Mouse (Mus musculus) Muller cell, postnatal 12 days (primary cell): ENCODE results near the gene Vmn2r23.
"Not testable (repeated sequence)": the region's sequence is repeated elsewhere in the genome, so short reads cannot be mapped to it uniquely, and the experiment has no call there.

ENCODE experiments used
- DNase-seq: peaks from one replicate; pipeline ENCODE4 v3.0.0-alpha.2; 2015; ENCODE audit errors: inconsistent ontology term

Gene Vmn2r23

GRCm38 (mm10) chr6:123702370-123702769, at the start of gene Vmn2r23:
Gene Vmn2r23, plus strand, starts transcription at chr6:123702670.
- no peak for DNase-seq

GRCm38 (mm10) chr6:123657040-123657439, 45.4 kb upstream of the Vmn2r23 start:
- DNase-seq, result no peak

GRCm38 (mm10) chr6:123696639-123697038, 5.8 kb upstream of the Vmn2r23 start:
- not testable (repeated sequence) for DNase-seq

- no peak for DNase-seq
Measured at GRCm38 (mm10) chr6:123697213-123697612, 5.3 kb upstream of the Vmn2r23 start.

GRCm38 (mm10) chr6:123770031-123770430, 67.6 kb downstream of the Vmn2r23 start:
- DNase-seq, result no peak

GRCm38 (mm10) chr6:123778579-123778978, 76.1 kb downstream of the Vmn2r23 start, which contains the start of gene Vmn2r24:
Gene Vmn2r24, plus strand, starts transcription at chr6:123778879.
- DNase-seq, result no peak

- no peak for DNase-seq
Measured at GRCm38 (mm10) chr6:123784857-123785256, 82.4 kb downstream of the Vmn2r23 start.

- no peak for DNase-seq
Measured at GRCm38 (mm10) chr6:123793746-123794145, 91.3 kb downstream of the Vmn2r23 start.
